Mouse (Mus musculus) spleen, adult 2 months (tissue): Measurements from ENCODE around the gene Pla1a.

Experiments used
- CTCF ChIP-seq: fragments of 200-500 bp; IDR thresholded peaks from 2 replicates; pipeline ENCODE4 v1.5.1; 2011; ENCODE audit warnings: mild to moderate bottlenecking, inconsistent platforms; ENCODE audit not compliant: insufficient read depth, insufficient read length, insufficient replicate concordance; ENCODE audit errors: extremely low read depth
- POLR2A ChIP-seq: fragments of 200-500 bp; IDR thresholded peaks from 2 replicates; pipeline ENCODE4 v1.6.1; 2011; ENCODE audit warnings: low read depth, low read length, inconsistent platforms

DNA sequence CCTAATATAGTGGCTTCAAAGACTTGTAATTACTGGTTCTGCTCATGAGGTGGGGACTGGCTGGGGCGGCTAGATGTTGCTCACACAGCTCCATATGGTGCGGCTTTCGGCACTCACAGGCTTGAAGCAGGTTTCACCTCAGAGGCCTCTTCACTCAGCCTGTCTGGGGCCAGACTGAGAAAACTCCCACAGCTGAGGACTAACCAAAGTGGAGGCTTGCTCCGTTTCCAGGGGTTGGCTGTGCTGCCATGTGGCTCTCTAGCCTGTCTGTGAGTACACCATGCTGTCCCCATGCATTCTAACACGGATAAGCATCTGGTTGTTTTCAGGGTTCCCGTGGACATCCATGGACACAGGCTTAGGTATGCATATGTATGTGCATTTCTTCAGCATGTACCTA lies 54.4 kb downstream of the Pla1a start:
- no peak for TF ChIP-seq POLR2A
- no peak for TF ChIP-seq CTCF
